In genomic region chr1:168230858-168231257, GRCm38 (mm10) we compare ENCODE assay signal across 15 mouse cellular contexts.
DNase-seq lines count a peak whose midpoint lies in the region; ATAC-seq lines count a peak whose summit lies in the region.
"Had no signal": no experiment of that assay in that cellular context is flagged by ENCODE, and none has a peak within 500 bp of the region (broad histone marks: within the 10 kb centered on the region; RNA-seq: fewer than 3 reads in every experiment).

No protein-coding gene starts in this region.

- ATAC-seq in intestine, embryonic 14.5 days (replicated peaks; ENCODE audit: low FRiP score, low TSS enrichment, low read depth) = no peak
- no peak for ATAC-seq in intestine, embryonic 15.5 days
- no peak for ATAC-seq in neural tube, embryonic 13.5 days (ENCODE audit: low read depth)
- no peak for ATAC-seq in forebrain, embryonic 13.5 days
- no peak for ATAC-seq in neural tube, embryonic 15.5 days (ENCODE audit: low FRiP score)
- no peak for ATAC-seq in granulocyte monocyte progenitor cell, adult 5-6 weeks (replicated peaks; ENCODE audit: poor library complexity, severe bottlenecking)

- H3K4me3 ChIP-seq in intestine, embryonic 14.5 days (ENCODE audit: low read depth, low read length) = no peak overlapping the region
- no peak overlapping the region for H3K4me3 ChIP-seq in intestine, embryonic 15.5 days (replicated peaks)
- H3K4me3 ChIP-seq in neural tube, embryonic 13.5 days = no peak overlapping the region
- H3K4me3 ChIP-seq in forebrain, embryonic 13.5 days = no peak overlapping the region
- no peak overlapping the region for H3K4me3 ChIP-seq in neural tube, embryonic 15.5 days (replicated peaks)
- H3K4me3 ChIP-seq: neural tube, embryonic 12.5 days had no signal

- WGBS in intestine, embryonic 14.5 days = 38% methylated on average over 1 of the region's 1 CpGs
- 21% methylated on average over 1 of the region's 1 CpGs for WGBS in intestine, embryonic 15.5 days
- WGBS in neural tube, embryonic 13.5 days = 16% methylated on average over 1 of the region's 1 CpGs
- WGBS in forebrain, embryonic 13.5 days = 59% methylated on average over 1 of the region's 1 CpGs
- WGBS in neural tube, embryonic 15.5 days = 4% methylated on average over 1 of the region's 1 CpGs

- no peak overlapping the region for H3K4me2 ChIP-seq in intestine, embryonic 14.5 days (ENCODE audit: low read length)
- H3K4me2 ChIP-seq in intestine, embryonic 15.5 days (replicated peaks) = no peak overlapping the region
- H3K4me2 ChIP-seq in neural tube, embryonic 13.5 days = no peak overlapping the region
- H3K4me2 ChIP-seq in forebrain, embryonic 13.5 days = no peak overlapping the region
- no peak overlapping the region for H3K4me2 ChIP-seq in neural tube, embryonic 15.5 days

- H3K27ac ChIP-seq in intestine, embryonic 14.5 days (ENCODE audit: low read depth) = peak overlapping the region; percentile 33; the same call in 1 of the 2 replicates
- no peak overlapping the region for H3K27ac ChIP-seq in intestine, embryonic 15.5 days
- peak overlapping the region; percentile 59 for H3K27ac ChIP-seq in neural tube, embryonic 13.5 days (replicated peaks)
- H3K27ac ChIP-seq in forebrain, embryonic 13.5 days = peak overlapping the region; percentile 72
- H3K27ac ChIP-seq in neural tube, embryonic 15.5 days (replicated peaks) = peak overlapping the region; percentile 58
- H3K27ac ChIP-seq: neural tube, embryonic 12.5 days had no signal

- no peak overlapping the region for H3K9ac ChIP-seq in intestine, embryonic 14.5 days (ENCODE audit: low read length)
- no peak overlapping the region for H3K9ac ChIP-seq in intestine, embryonic 15.5 days
- H3K9ac ChIP-seq in neural tube, embryonic 13.5 days = no peak overlapping the region
- H3K9ac ChIP-seq in forebrain, embryonic 13.5 days = 0 out of 2 replicates have a peak overlapping the region, but pooled peaks have one; percentile 13
- no peak overlapping the region for H3K9ac ChIP-seq in neural tube, embryonic 15.5 days (replicated peaks)
- H3K9ac ChIP-seq: neural tube, embryonic 12.5 days had no signal

- H3K4me1 ChIP-seq in intestine, embryonic 14.5 days (replicated peaks; ENCODE audit: control insufficient read depth, insufficient read depth, low read length) = peaks cover 37% of the 10 kb centered on the region
- H3K4me1 ChIP-seq in intestine, embryonic 15.5 days (replicated peaks) = peaks cover 24% of the 10 kb centered on the region
- H3K4me1 ChIP-seq in neural tube, embryonic 13.5 days (replicated peaks) = peaks cover 57% of the 10 kb centered on the region
- peaks cover 67% of the 10 kb centered on the region for H3K4me1 ChIP-seq in forebrain, embryonic 13.5 days
- H3K4me1 ChIP-seq in neural tube, embryonic 15.5 days = peaks cover 43% of the 10 kb centered on the region

- H3K9me3 ChIP-seq in intestine, embryonic 14.5 days (ENCODE audit: control insufficient read depth, low read length) = no peaks in the 10 kb centered on the region
- H3K9me3 ChIP-seq in intestine, embryonic 15.5 days = no peaks in the 10 kb centered on the region
- no peaks in the 10 kb centered on the region for H3K9me3 ChIP-seq in neural tube, embryonic 13.5 days
- no peaks in the 10 kb centered on the region for H3K9me3 ChIP-seq in forebrain, embryonic 13.5 days (replicated peaks)
- H3K9me3 ChIP-seq in neural tube, embryonic 15.5 days (replicated peaks) = no peaks in the 10 kb centered on the region
- H3K9me3 ChIP-seq: neural tube, embryonic 12.5 days had no signal

- no peak for DNase-seq in intestine, embryonic 14.5 days (ENCODE audit: low spot score)
- DNase-seq in neural tube, embryonic 10.5 days (ENCODE audit: extremely low spot score, low spot score) = no peak
- DNase-seq in ovary, postnatal 14 days (ENCODE audit: low spot score) = no peak
- DNase-seq: cerebellum, adult 18-20 months; gastrocnemius, postnatal 14 days; heart, postnatal 4 days; liver; lung, postnatal 4 days; right cerebral cortex, postnatal 25 days had no signal

- H3K36me3 ChIP-seq in intestine, embryonic 14.5 days (ENCODE audit: control insufficient read depth, insufficient read depth, low read length) = no peaks in the 10 kb centered on the region
- H3K36me3 ChIP-seq in intestine, embryonic 15.5 days = no peaks in the 10 kb centered on the region
- H3K36me3 ChIP-seq in neural tube, embryonic 13.5 days = no peaks in the 10 kb centered on the region
- no peaks in the 10 kb centered on the region; the same call in 1 of the 2 replicates for H3K36me3 ChIP-seq in forebrain, embryonic 13.5 days (ENCODE audit: poor library complexity, severe bottlenecking)
- H3K36me3 ChIP-seq in neural tube, embryonic 15.5 days = no peaks in the 10 kb centered on the region
- H3K36me3 ChIP-seq: neural tube, embryonic 12.5 days had no signal

- H3K27me3 ChIP-seq in intestine, embryonic 14.5 days (replicated peaks; ENCODE audit: control insufficient read depth, insufficient read depth, low read length) = no peaks in the 10 kb centered on the region
- no peaks in the 10 kb centered on the region for H3K27me3 ChIP-seq in intestine, embryonic 15.5 days (replicated peaks)
- H3K27me3 ChIP-seq in neural tube, embryonic 13.5 days = no peaks in the 10 kb centered on the region
- no peaks in the 10 kb centered on the region for H3K27me3 ChIP-seq in forebrain, embryonic 13.5 days
- H3K27me3 ChIP-seq in neural tube, embryonic 15.5 days (replicated peaks) = no peaks in the 10 kb centered on the region
- H3K27me3 ChIP-seq: neural tube, embryonic 12.5 days had no signal
